Mouse (Mus musculus): ENCODE data around the gene Itprid2.
"Not testable (repeated sequence)": the region's sequence is repeated elsewhere in the genome, so short reads cannot be mapped to it uniquely, and the experiment has no call there.

The Itprid2 gene

GRCm38 (mm10) chr2:79634528-79635400 lies at the start of gene Itprid2:
Gene Itprid2 (plus strand): TSS chr2:79635352.
- DNase-seq (ENCODE audit: low spot score) = peak; percentile 99

- no peak for DNase-seq (ENCODE audit: low spot score)
These were observed 39.0 kb upstream of the Itprid2 start for GRCm38 (mm10) chr2:79596177-79596576.

GRCm38 (mm10) chr2:79597090-79597489 lies 38.1 kb upstream of the Itprid2 start:
- no peak for DNase-seq (ENCODE audit: low spot score)

GRCm38 (mm10) chr2:79601109-79601508 lies 34.0 kb upstream of the Itprid2 start:
- not testable (repeated sequence) for DNase-seq (ENCODE audit: low spot score)

- no peak for DNase-seq (ENCODE audit: low spot score)
These were observed 33.4 kb upstream of the Itprid2 start for GRCm38 (mm10) chr2:79601691-79602116.

GRCm38 (mm10) chr2:79602306-79602705 lies 32.8 kb upstream of the Itprid2 start:
- no peak for DNase-seq (ENCODE audit: low spot score)

GRCm38 (mm10) chr2:79603363-79603762 lies 31.8 kb upstream of the Itprid2 start:
- no peak for DNase-seq (ENCODE audit: low spot score)

GRCm38 (mm10) chr2:79606033-79606432 lies 29.1 kb upstream of the Itprid2 start:
- DNase-seq (ENCODE audit: low spot score) = no peak

- no peak for DNase-seq (ENCODE audit: low spot score)
These were observed 28.0 kb upstream of the Itprid2 start for GRCm38 (mm10) chr2:79607181-79607580.

GRCm38 (mm10) chr2:79608301-79609074 lies 26.7 kb upstream of the Itprid2 start:
- no peak for DNase-seq (ENCODE audit: low spot score)

- DNase-seq (ENCODE audit: low spot score) = no peak
These were observed 24.3 kb upstream of the Itprid2 start for GRCm38 (mm10) chr2:79610894-79611293.

GRCm38 (mm10) chr2:79618145-79618544 lies 17.0 kb upstream of the Itprid2 start:
- no peak for DNase-seq (ENCODE audit: low spot score)

- peak; percentile 39 for DNase-seq (ENCODE audit: low spot score)
These were observed 16.3 kb upstream of the Itprid2 start for GRCm38 (mm10) chr2:79618614-79619568.

GRCm38 (mm10) chr2:79623256-79623655 lies 11.9 kb upstream of the Itprid2 start:
- no peak for DNase-seq (ENCODE audit: low spot score)

- DNase-seq (ENCODE audit: low spot score) = no peak
These were observed 7.5 kb upstream of the Itprid2 start for GRCm38 (mm10) chr2:79627624-79628023.

- no peak for DNase-seq (ENCODE audit: low spot score)
These were observed 4.9 kb upstream of the Itprid2 start for GRCm38 (mm10) chr2:79630231-79630630.

- peak; percentile 79 for DNase-seq (ENCODE audit: low spot score)
These were observed 507 bp downstream of the Itprid2 start for GRCm38 (mm10) chr2:79635426-79636291.

- DNase-seq (ENCODE audit: low spot score) = no peak
These were observed 3.8 kb downstream of the Itprid2 start for GRCm38 (mm10) chr2:79638924-79639323.

GRCm38 (mm10) chr2:79646237-79646688 lies 11.1 kb downstream of the Itprid2 start:
- peak; percentile 19 for DNase-seq (ENCODE audit: low spot score)

- DNase-seq (ENCODE audit: low spot score) = no peak
These were observed 11.9 kb downstream of the Itprid2 start for GRCm38 (mm10) chr2:79647094-79647493.

GRCm38 (mm10) chr2:79647728-79648127 lies 12.6 kb downstream of the Itprid2 start:
- no peak for DNase-seq (ENCODE audit: low spot score)
